Mouse (Mus musculus): ENCODE measurements around the gene Vsig10.
"Not testable (repeated sequence)": the region's sequence is repeated elsewhere in the genome, so short reads cannot be mapped to it uniquely, and the experiment has no call there.

Gene Vsig10

DNA sequence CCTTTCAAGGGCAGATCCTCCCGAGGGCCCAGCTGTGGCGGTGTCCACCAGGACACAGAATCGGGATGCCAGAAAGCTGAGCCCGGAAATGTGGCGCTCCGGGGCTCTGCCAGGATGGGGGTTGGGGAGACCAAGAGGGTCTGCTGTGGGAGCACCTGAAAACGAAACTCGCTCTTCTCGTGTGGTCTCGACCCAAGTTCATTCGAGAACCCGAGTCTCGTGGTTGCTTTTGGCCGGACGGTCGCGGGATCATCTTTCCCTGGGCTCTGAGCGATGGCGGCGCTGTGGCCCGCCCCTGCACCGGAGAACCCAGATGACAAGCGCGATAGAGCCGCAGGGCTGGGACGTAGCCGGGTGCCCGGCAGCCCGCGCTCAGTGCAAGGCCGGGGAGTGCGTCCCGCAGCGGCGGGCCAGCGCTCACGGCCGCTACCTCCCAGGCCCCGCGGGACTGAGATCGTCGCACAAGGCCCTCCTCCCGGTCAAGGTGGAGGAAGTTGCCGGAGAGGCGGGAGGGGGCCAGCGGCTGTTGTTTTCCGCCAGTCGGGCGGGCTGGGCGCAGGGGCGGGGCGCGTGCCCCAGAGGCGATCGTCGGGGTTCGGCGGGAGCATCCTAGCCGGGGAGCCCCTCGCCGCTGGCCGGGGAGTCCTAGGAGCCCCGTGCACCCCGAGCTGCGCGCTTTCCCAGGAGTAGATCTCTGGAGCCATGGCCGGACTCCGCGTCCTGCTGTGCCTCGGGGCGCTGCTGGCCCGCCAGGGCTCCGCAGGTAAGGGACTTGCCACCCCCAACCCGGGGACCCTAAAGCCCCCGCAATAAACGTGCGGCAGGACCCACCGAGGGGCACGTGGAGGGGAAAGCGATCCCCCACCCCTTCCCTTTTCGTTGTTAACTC is at the start of gene Vsig10:
TSS of gene Vsig10 (plus strand) at position 343 of the 889 bp plus-strand sequence.
- DNase-seq: peak; percentile 36

- no peak for DNase-seq
Observed at GRCm38 (mm10) chr5:117269395-117269794, 49.5 kb upstream of the Vsig10 start.

- DNase-seq: no peak
Observed at GRCm38 (mm10) chr5:117271945-117272344, 46.9 kb upstream of the Vsig10 start.

DNA sequence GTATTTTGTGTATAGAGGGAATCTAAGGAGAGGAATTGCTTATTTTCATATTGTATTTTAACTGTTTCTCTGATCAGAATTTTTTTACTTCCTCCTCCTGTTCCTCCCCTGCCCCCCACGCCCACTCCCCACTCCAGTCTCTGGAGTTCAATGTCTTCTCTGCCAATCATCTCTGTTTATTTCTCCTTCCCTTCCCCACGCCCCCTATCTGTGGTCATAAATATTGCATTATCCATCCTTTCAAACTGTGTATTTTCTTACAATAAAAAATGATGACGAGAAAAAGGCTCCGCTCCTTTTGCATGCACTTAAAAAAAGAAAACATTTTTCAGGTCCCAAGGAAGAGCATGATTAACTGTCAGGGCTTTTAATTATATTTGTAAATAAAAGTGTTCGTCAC is 44.1 kb upstream of the Vsig10 start:
- DNase-seq: no peak

- DNase-seq: no peak
Observed at GRCm38 (mm10) chr5:117277784-117278183, 41.1 kb upstream of the Vsig10 start.

- DNase-seq: no peak
Observed at GRCm38 (mm10) chr5:117278809-117279668, 39.8 kb upstream of the Vsig10 start.

- no peak for DNase-seq
Observed at GRCm38 (mm10) chr5:117279669-117280050, 39.2 kb upstream of the Vsig10 start.

DNA sequence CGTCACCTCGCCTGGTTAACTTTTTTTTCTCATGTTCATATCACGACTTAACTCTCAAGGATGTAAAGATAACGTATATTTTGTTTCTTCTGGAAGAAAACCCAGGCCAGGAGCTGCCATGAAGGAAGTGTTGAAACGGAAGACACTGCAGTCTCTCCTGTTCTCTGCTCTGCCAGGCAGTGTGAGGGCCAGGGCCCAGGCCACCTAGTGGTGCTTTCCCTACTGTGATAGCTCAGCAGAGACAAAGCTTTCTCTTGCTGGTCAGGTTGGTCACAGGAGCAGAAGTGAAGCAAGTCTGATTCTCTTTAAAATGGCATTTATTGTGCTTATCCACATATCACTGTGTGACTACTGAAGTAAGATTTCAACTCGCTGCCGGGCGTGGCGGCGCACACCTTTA is 37.3 kb upstream of the Vsig10 start:
- DNase-seq: no peak

GRCm38 (mm10) chr5:117282360-117282759 is 36.5 kb upstream of the Vsig10 start:
- DNase-seq: no peak

GRCm38 (mm10) chr5:117284029-117284428 is 34.9 kb upstream of the Vsig10 start:
- DNase-seq: no peak

DNA sequence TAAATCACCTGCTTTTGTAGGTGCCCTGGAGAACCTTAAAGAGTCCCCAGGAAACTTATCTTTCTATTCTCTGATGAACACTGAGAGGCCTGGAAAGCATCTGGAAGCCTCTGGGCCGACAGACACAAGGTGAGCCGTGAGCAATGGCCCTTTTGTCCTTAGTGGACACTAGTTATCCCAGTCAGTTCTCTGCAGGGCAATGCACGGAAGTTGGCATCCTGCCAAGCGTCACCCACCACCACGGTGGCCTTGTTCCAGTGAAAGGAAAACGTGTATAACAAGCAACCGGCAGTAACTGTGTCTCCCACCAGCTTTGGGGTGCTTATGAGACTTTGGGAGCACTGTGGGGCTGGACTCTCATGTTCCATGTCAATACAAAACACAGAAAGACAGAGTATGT is 34.2 kb upstream of the Vsig10 start:
- no peak for DNase-seq

DNA sequence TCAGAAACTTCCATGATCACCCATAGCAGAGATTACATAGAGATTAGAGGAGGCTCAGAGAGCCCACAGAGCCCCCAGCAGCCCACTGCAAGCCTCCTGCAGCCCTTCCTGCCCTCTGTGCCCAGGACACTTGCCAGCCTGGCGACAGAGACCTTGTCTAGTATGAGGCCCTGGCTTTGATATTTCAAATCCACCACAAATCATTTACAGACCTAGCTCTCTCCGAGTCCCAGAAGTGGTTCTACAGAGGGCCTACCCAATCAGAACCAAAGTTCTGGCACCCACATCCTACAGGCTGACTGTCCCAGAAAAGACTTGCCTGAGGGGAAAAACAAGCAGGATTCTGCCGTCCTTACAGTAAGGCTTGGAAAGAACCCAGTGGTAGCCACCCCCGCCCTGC is 33.6 kb upstream of the Vsig10 start:
- DNase-seq: no peak

GRCm38 (mm10) chr5:117286286-117286685 is 32.6 kb upstream of the Vsig10 start:
- DNase-seq: no peak

GRCm38 (mm10) chr5:117286831-117287822 is 31.8 kb upstream of the Vsig10 start, which contains the start of gene Pebp1:
Pebp1 (minus strand) TSS chr5:117287625.
- peak; percentile 96 for DNase-seq

GRCm38 (mm10) chr5:117289646-117290045 is 29.2 kb upstream of the Vsig10 start:
- no peak for DNase-seq

DNA sequence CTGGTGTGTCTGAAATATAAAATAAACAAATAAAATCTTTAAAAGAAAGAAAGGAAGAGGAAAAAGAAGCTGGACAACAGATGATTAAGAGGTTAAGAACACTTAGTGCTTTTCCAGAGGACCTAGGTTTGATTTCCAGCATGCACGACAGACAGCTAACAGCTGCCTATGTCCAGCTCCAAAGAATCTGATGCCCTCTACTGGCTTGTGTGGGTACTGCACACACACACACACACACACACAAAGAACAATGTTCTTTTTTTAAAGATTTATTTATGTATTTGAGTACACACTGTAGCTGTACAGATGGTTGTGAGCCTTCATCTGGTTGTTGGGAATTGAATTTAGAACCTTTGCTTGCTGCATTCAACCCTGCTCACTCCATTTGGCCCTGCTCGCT is 28.8 kb upstream of the Vsig10 start:
- no peak for DNase-seq

GRCm38 (mm10) chr5:117291312-117291711 is 27.6 kb upstream of the Vsig10 start:
- no peak for DNase-seq

- DNase-seq: no peak
Observed at GRCm38 (mm10) chr5:117292547-117292946, 26.3 kb upstream of the Vsig10 start.

- not testable (repeated sequence) for DNase-seq
Observed at GRCm38 (mm10) chr5:117293776-117294175, 25.1 kb upstream of the Vsig10 start.

- no peak for DNase-seq
Observed at GRCm38 (mm10) chr5:117295011-117295410, 23.9 kb upstream of the Vsig10 start.

DNA sequence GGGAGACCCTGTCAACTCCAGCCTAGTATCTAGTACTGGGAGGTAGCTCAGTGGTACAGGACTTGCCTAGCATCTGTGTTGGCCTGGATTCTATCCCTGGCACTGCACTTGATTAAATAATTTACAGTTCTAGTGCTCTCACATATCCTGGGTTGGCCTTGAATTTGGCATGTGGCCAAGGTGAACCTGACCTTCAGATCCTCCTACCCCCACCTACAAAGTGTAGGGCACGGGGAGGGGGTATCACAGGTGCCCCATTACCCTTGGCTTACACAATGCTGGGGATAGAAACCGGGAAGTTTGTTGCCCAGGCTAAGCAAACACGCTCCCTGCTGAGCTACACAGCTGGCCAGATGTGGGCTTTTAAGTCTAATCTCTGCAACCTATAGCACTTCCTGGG is 16.0 kb upstream of the Vsig10 start:
- no peak for DNase-seq

Data from liver (tissue).